ENCODE assay signal across 24 mouse cellular contexts in genomic region chr16:10507445-10507844, GRCm38 (mm10). TPM values are rescaled to one million over a fixed set of nuclear protein-coding genes. Genes with fewer than 3 reads are reported as not detected.
DNase-seq lines count a peak whose midpoint lies in the region; ATAC-seq and TF ChIP-seq lines count a peak whose summit lies in the region.
"Had no signal": no experiment of that assay in that cellular context is flagged by ENCODE, and none has a peak within 500 bp of the region (broad histone marks: within the 10 kb centered on the region; RNA-seq: fewer than 3 reads in every experiment).

No protein-coding gene starts in this region.

- H3K4me1 ChIP-seq in forebrain, embryonic 14.5 days (ENCODE audit: control insufficient read depth, insufficient read depth, low read length), result 0 out of 2 replicates have a peak, but pooled peaks cover 3% of the 10 kb centered on the region
- H3K4me1 ChIP-seq in forebrain, embryonic 10.5 days, result peaks cover 6% of the 10 kb centered on the region; the same call in 1 of the 2 replicates
- no peaks in the 10 kb centered on the region for H3K4me1 ChIP-seq in hindbrain, embryonic 13.5 days (replicated peaks)
- 0 out of 2 replicates have a peak, but pooled peaks cover 3% of the 10 kb centered on the region for H3K4me1 ChIP-seq in hindbrain, postnatal 0 days (ENCODE audit: insufficient read depth, low read length)
- 0 out of 2 replicates have a peak, but pooled peaks cover 3% of the 10 kb centered on the region for H3K4me1 ChIP-seq in forebrain, embryonic 16.5 days (replicated peaks; ENCODE audit: control insufficient read depth, insufficient read depth, low read length)
- no peaks in the 10 kb centered on the region for H3K4me1 ChIP-seq in midbrain, embryonic 13.5 days (replicated peaks)
- H3K4me1 ChIP-seq: embryonic facial prominence, embryonic 12.5 days had no signal

- DNase-seq in forebrain, embryonic 14.5 days (ENCODE audit: low spot score), result peak; percentile 53
- no peak for DNase-seq in forebrain, embryonic 10.5 days (ENCODE audit: extremely low spot score, low spot score)
- no peak for DNase-seq in hindbrain, postnatal 0 days (ENCODE audit: low spot score)
- DNase-seq in brain, embryonic 14.5 days (ENCODE audit: low read depth), result peak; percentile 58
- no peak for DNase-seq in B cell, adult 2 months
- DNase-seq: adrenal gland, adult 8-10 months; adrenal gland, postnatal 14 days; adrenal gland, postnatal 36 days; cerebellum, adult 11 months; cerebellum, adult 18-20 months; cerebellum, adult 8-10 months; cerebellum, adult 9-11 months; cerebellum, postnatal 14 days; cerebellum, postnatal 36 days had no signal

- no peak for TF ChIP-seq POLR2A in brain, embryonic 14.5 days (IDR thresholded peaks at IDR 0.05; ENCODE audit: borderline replicate concordance, extremely low read depth, insufficient read depth, insufficient read length, poor library complexity, severe bottlenecking)

- H3K9ac ChIP-seq in forebrain, embryonic 14.5 days (ENCODE audit: low read length), result no peak overlapping the region
- peak overlapping the region; percentile 19; the same call in 1 of the 2 replicates for H3K9ac ChIP-seq in hindbrain, embryonic 13.5 days
- H3K9ac ChIP-seq in hindbrain, postnatal 0 days (replicated peaks; ENCODE audit: low read length), result no peak overlapping the region
- H3K9ac ChIP-seq in forebrain, embryonic 16.5 days (replicated peaks; ENCODE audit: low read depth, low read length), result no peak overlapping the region
- no peak overlapping the region for H3K9ac ChIP-seq in midbrain, embryonic 13.5 days (replicated peaks)
- H3K9ac ChIP-seq: embryonic facial prominence, embryonic 12.5 days had no signal

- no peak overlapping the region for H3K4me3 ChIP-seq in forebrain, embryonic 14.5 days (ENCODE audit: low read depth, low read length)
- H3K4me3 ChIP-seq in forebrain, embryonic 10.5 days, result no peak overlapping the region
- no peak overlapping the region for H3K4me3 ChIP-seq in hindbrain, embryonic 13.5 days
- no peak overlapping the region for H3K4me3 ChIP-seq in hindbrain, postnatal 0 days (ENCODE audit: low read length)
- no peak overlapping the region for H3K4me3 ChIP-seq in forebrain, embryonic 16.5 days (replicated peaks; ENCODE audit: low read length)
- no peak overlapping the region for H3K4me3 ChIP-seq in midbrain, embryonic 13.5 days (replicated peaks)
- H3K4me3 ChIP-seq: embryonic facial prominence, embryonic 10.5 days; embryonic facial prominence, embryonic 12.5 days had no signal

- H3K27ac ChIP-seq in forebrain, embryonic 14.5 days (ENCODE audit: low read depth, low read length), result no peak overlapping the region
- H3K27ac ChIP-seq in forebrain, embryonic 10.5 days, result no peak overlapping the region
- no peak overlapping the region for H3K27ac ChIP-seq in hindbrain, embryonic 13.5 days
- H3K27ac ChIP-seq in hindbrain, postnatal 0 days, result no peak overlapping the region
- H3K27ac ChIP-seq in forebrain, embryonic 16.5 days (ENCODE audit: low read length), result no peak overlapping the region
- no peak overlapping the region for H3K27ac ChIP-seq in midbrain, embryonic 13.5 days
- H3K27ac ChIP-seq: embryonic facial prominence, embryonic 10.5 days; embryonic facial prominence, embryonic 12.5 days had no signal

- no peaks in the 10 kb centered on the region for H3K27me3 ChIP-seq in forebrain, embryonic 14.5 days (replicated peaks; ENCODE audit: control insufficient read depth, insufficient read depth, low read length)
- H3K27me3 ChIP-seq in forebrain, embryonic 10.5 days (ENCODE audit: poor library complexity, severe bottlenecking), result no peaks in the 10 kb centered on the region
- H3K27me3 ChIP-seq in hindbrain, embryonic 13.5 days, result peaks cover 4% of the 10 kb centered on the region; the same call in 1 of the 2 replicates
- no peaks in the 10 kb centered on the region for H3K27me3 ChIP-seq in hindbrain, postnatal 0 days (ENCODE audit: insufficient read depth, low read length)
- H3K27me3 ChIP-seq in forebrain, embryonic 16.5 days (replicated peaks; ENCODE audit: control insufficient read depth, insufficient read depth, low read length), result 0 out of 2 replicates have a peak, but pooled peaks cover 2% of the 10 kb centered on the region
- H3K27me3 ChIP-seq in midbrain, embryonic 13.5 days, result no peaks in the 10 kb centered on the region
- H3K27me3 ChIP-seq: CH12.LX, Patski had no signal

- no peaks in the 10 kb centered on the region for H3K36me3 ChIP-seq in forebrain, embryonic 14.5 days (ENCODE audit: control insufficient read depth, insufficient read depth, low read length)
- H3K36me3 ChIP-seq in forebrain, embryonic 10.5 days (replicated peaks), result no peaks in the 10 kb centered on the region
- no peaks in the 10 kb centered on the region for H3K36me3 ChIP-seq in hindbrain, embryonic 13.5 days
- no peaks in the 10 kb centered on the region for H3K36me3 ChIP-seq in hindbrain, postnatal 0 days (ENCODE audit: insufficient read depth, low read length)
- no peaks in the 10 kb centered on the region for H3K36me3 ChIP-seq in forebrain, embryonic 16.5 days (ENCODE audit: control insufficient read depth, insufficient read depth)
- H3K36me3 ChIP-seq in midbrain, embryonic 13.5 days, result no peaks in the 10 kb centered on the region
- H3K36me3 ChIP-seq: embryonic facial prominence, embryonic 10.5 days; embryonic facial prominence, embryonic 12.5 days; G1E had no signal

- ATAC-seq in forebrain, embryonic 14.5 days, result peak; percentile 40; the same call in 1 of the 2 replicates
- ATAC-seq in hindbrain, embryonic 13.5 days (ENCODE audit: low FRiP score), result no peak
- ATAC-seq in hindbrain, postnatal 0 days, result no peak
- ATAC-seq in forebrain, embryonic 16.5 days, result peak; percentile 52
- ATAC-seq in midbrain, embryonic 13.5 days, result no peak
- ATAC-seq: activated CD4-positive, CD25-positive, alpha-beta regulatory T cell, adult 4 months; CD4-positive, CD25-positive, alpha-beta regulatory T cell, adult 4 months; Patski had no signal

- H3K4me2 ChIP-seq in forebrain, embryonic 14.5 days (ENCODE audit: low read length), result no peak overlapping the region
- H3K4me2 ChIP-seq in hindbrain, embryonic 13.5 days, result no peak overlapping the region
- no peak overlapping the region for H3K4me2 ChIP-seq in hindbrain, postnatal 0 days (ENCODE audit: low read depth, low read length)
- H3K4me2 ChIP-seq in forebrain, embryonic 16.5 days (ENCODE audit: low read length), result no peak overlapping the region
- no peak overlapping the region for H3K4me2 ChIP-seq in midbrain, embryonic 13.5 days (replicated peaks)
- H3K4me2 ChIP-seq: embryonic facial prominence, embryonic 12.5 days had no signal

- TF ChIP-seq CTCF in hindbrain, postnatal 0 days (IDR thresholded peaks at IDR 0.05; ENCODE audit: low read depth), result no peak
- TF ChIP-seq CTCF in brain, embryonic 14.5 days (IDR thresholded peaks at IDR 0.05; ENCODE audit: borderline replicate concordance, extremely low read depth, insufficient read depth, insufficient read length), result no peak

- 11% methylated on average over 4 of the region's 4 CpGs for WGBS in forebrain, embryonic 14.5 days
- 66% methylated on average over 4 of the region's 4 CpGs for WGBS in forebrain, embryonic 10.5 days
- whole genome bisulfite sequencing in hindbrain, embryonic 13.5 days, result 59% methylated on average over 4 of the region's 4 CpGs
- 29% methylated on average over 4 of the region's 4 CpGs for WGBS in hindbrain, postnatal 0 days
- 14% methylated on average over 4 of the region's 4 CpGs for whole genome bisulfite sequencing in forebrain, embryonic 16.5 days
- WGBS in midbrain, embryonic 13.5 days, result 48% methylated on average over 4 of the region's 4 CpGs

- H3K9me3 ChIP-seq in forebrain, embryonic 14.5 days (replicated peaks; ENCODE audit: control insufficient read depth, low read length), result no peaks in the 10 kb centered on the region
- H3K9me3 ChIP-seq in forebrain, embryonic 10.5 days, result no peaks in the 10 kb centered on the region
- H3K9me3 ChIP-seq in hindbrain, embryonic 13.5 days, result no peaks in the 10 kb centered on the region
- H3K9me3 ChIP-seq in hindbrain, postnatal 0 days (ENCODE audit: low read length), result no peaks in the 10 kb centered on the region
- no peaks in the 10 kb centered on the region for H3K9me3 ChIP-seq in forebrain, embryonic 16.5 days (ENCODE audit: control insufficient read depth, low read length)
- no peaks in the 10 kb centered on the region for H3K9me3 ChIP-seq in midbrain, embryonic 13.5 days
- H3K9me3 ChIP-seq: embryonic facial prominence, embryonic 10.5 days; embryonic facial prominence, embryonic 12.5 days; G1E had no signal

RNA-seq across cellular contexts. Expression of gene Ciita, which starts 27.6 kb away (rescaled TPM):
- polyA plus RNA-seq in forebrain, embryonic 14.5 days (2014; fragmentation: Nextera tagmentation; extraction: Ambion mirVana), result 0.12 and 0.15 TPM in 2 replicates
- polyA plus RNA-seq in forebrain, embryonic 10.5 days (2016; fragmentation: Nextera tagmentation; extraction: Ambion mirVana), result 0.10 TPM in 2 replicates
- 0.79 and 0.83 TPM in 2 replicates for polyA plus RNA-seq in hindbrain, embryonic 13.5 days (2015; fragmentation: Nextera tagmentation; extraction: Ambion mirVana)
- total RNA-seq in hindbrain, postnatal 0 days (2014; rRNA removed), result 0.07 TPM in 1 of 2 replicates, not detected in the other
- polyA plus RNA-seq in hindbrain, postnatal 0 days (2015; fragmentation: Nextera tagmentation; extraction: Ambion mirVana), result 0.14 and 0.18 TPM in 2 replicates
- 0.03 and 0.04 TPM in 2 replicates for polyA plus RNA-seq in brain, embryonic 14.5 days (2012; rRNA removed)
- 0.41 and 0.49 TPM in 2 replicates for polyA plus RNA-seq in forebrain, embryonic 16.5 days (2015; fragmentation: Nextera tagmentation; extraction: Ambion mirVana)
- polyA plus RNA-seq in midbrain, embryonic 13.5 days (2015; fragmentation: Nextera tagmentation; extraction: Ambion mirVana), result 0.40 and 0.67 TPM in 2 replicates
- polyA plus RNA-seq: G1E had no signal

RNA-seq across cellular contexts. Expression of gene Dexi, which starts 35.4 kb away (rescaled TPM):
- 16.9 and 21.6 TPM in 2 replicates for polyA plus RNA-seq in forebrain, embryonic 14.5 days (2014; fragmentation: Nextera tagmentation; extraction: Ambion mirVana)
- polyA plus RNA-seq in forebrain, embryonic 10.5 days (2016; fragmentation: Nextera tagmentation; extraction: Ambion mirVana), result 14.1 and 14.6 TPM in 2 replicates
- polyA plus RNA-seq in hindbrain, embryonic 13.5 days (2015; fragmentation: Nextera tagmentation; extraction: Ambion mirVana), result 15.5 and 18.0 TPM in 2 replicates
- total RNA-seq in hindbrain, postnatal 0 days (2014; rRNA removed), result 36.2 and 50.7 TPM in 2 replicates
- 21.6 and 22.8 TPM in 2 replicates for polyA plus RNA-seq in hindbrain, postnatal 0 days (2015; fragmentation: Nextera tagmentation; extraction: Ambion mirVana)
- 36.2 and 50.3 TPM in 2 replicates for polyA plus RNA-seq in brain, embryonic 14.5 days (2012; rRNA removed)
- 14.8 and 14.9 TPM in 2 replicates for polyA plus RNA-seq in forebrain, embryonic 16.5 days (2015; fragmentation: Nextera tagmentation; extraction: Ambion mirVana)
- 14.8 and 18.2 TPM in 2 replicates for polyA plus RNA-seq in midbrain, embryonic 13.5 days (2015; fragmentation: Nextera tagmentation; extraction: Ambion mirVana)

RNA-seq across cellular contexts. Expression of gene Clec16a, which starts 37.7 kb away (rescaled TPM):
- polyA plus RNA-seq in forebrain, embryonic 14.5 days (2014; fragmentation: Nextera tagmentation; extraction: Ambion mirVana), result 50.2 and 65.6 TPM in 2 replicates
- 26.0 and 29.7 TPM in 2 replicates for polyA plus RNA-seq in forebrain, embryonic 10.5 days (2016; fragmentation: Nextera tagmentation; extraction: Ambion mirVana)
- 69.7 and 71.6 TPM in 2 replicates for polyA plus RNA-seq in hindbrain, embryonic 13.5 days (2015; fragmentation: Nextera tagmentation; extraction: Ambion mirVana)
- 62.5 and 70.1 TPM in 2 replicates for total RNA-seq in hindbrain, postnatal 0 days (2014; rRNA removed)
- polyA plus RNA-seq in hindbrain, postnatal 0 days (2015; fragmentation: Nextera tagmentation; extraction: Ambion mirVana), result 62.8 and 67.8 TPM in 2 replicates
- polyA plus RNA-seq in brain, embryonic 14.5 days (2012; rRNA removed), result 27.8 and 39.3 TPM in 2 replicates
- 69.0 and 72.8 TPM in 2 replicates for polyA plus RNA-seq in forebrain, embryonic 16.5 days (2015; fragmentation: Nextera tagmentation; extraction: Ambion mirVana)
- polyA plus RNA-seq in midbrain, embryonic 13.5 days (2015; fragmentation: Nextera tagmentation; extraction: Ambion mirVana), result 65.7 and 70.2 TPM in 2 replicates

Comparison
In these comparisons a context has a peak if more than half of its experiments do, and no peak if none do; other contexts are left out.
1. DNase-seq: peak in forebrain, embryonic 14.5 days (single experiment) and brain, embryonic 14.5 days (single experiment); none in forebrain, embryonic 10.5 days (single experiment), hindbrain, postnatal 0 days (single experiment) and B cell, adult 2 months (0 of 2).
2. ATAC-seq: peak in forebrain, embryonic 14.5 days (single experiment) and forebrain, embryonic 16.5 days (single experiment); none in hindbrain, embryonic 13.5 days (single experiment), hindbrain, postnatal 0 days (single experiment) and midbrain, embryonic 13.5 days (single experiment).